14 mouse cellular contexts compared by ENCODE assay signal in genomic region chr5:106205724-106206123, GRCm38 (mm10).
DNase-seq lines count a peak whose midpoint lies in the region; ATAC-seq lines count a peak whose summit lies in the region.
"Had no signal": no experiment of that assay in that cellular context is flagged by ENCODE, and none has a peak within 500 bp of the region (broad histone marks: within the 10 kb centered on the region; RNA-seq: fewer than 3 reads in every experiment).

No protein-coding gene starts in this region.

- peak; percentile 51 for DNase-seq in embryo, embryonic 10 days (ENCODE audit: low spot score)
- no peak for DNase-seq in embryonic facial prominence, embryonic 14.5 days (ENCODE audit: low spot score)
- peak; percentile 37 for DNase-seq in limb, embryonic 11.5 days (ENCODE audit: low spot score)
- peak; percentile 60 for DNase-seq in neural tube, embryonic 11.5 days (ENCODE audit: low spot score)
- no peak for DNase-seq in frontal cortex, postnatal 14 days (ENCODE audit: low spot score in 2 of 2)
- DNase-seq in kidney, adult 9 months = no peak
- DNase-seq in frontal cortex, postnatal 36 days (ENCODE audit: low spot score in 2 of 2) = no peak
- DNase-seq: adrenal gland, postnatal 10 days; gastrocnemius, postnatal 10 days; lung, embryonic 14.5 days had no signal

- WGBS in embryonic facial prominence, embryonic 14.5 days = 26% methylated on average over 6 of the region's 6 CpGs
- 58% methylated on average over 6 of the region's 6 CpGs for WGBS in limb, embryonic 11.5 days
- 18% methylated on average over 6 of the region's 6 CpGs for WGBS in neural tube, embryonic 11.5 days
- WGBS in kidney, embryonic 14.5 days = 58% methylated on average over 6 of the region's 6 CpGs

- ATAC-seq in embryonic facial prominence, embryonic 14.5 days (ENCODE audit: low read depth) = no peak; the same call in 1 of the 2 replicates
- ATAC-seq in limb, embryonic 11.5 days (ENCODE audit: insufficient number of reproducible peaks, low FRiP score, low TSS enrichment, low read depth) = no peak
- ATAC-seq in neural tube, embryonic 11.5 days (ENCODE audit: insufficient read depth, low FRiP score, low TSS enrichment) = peak; percentile 48; the same call in 1 of the 2 replicates
- no peak for ATAC-seq in kidney, embryonic 14.5 days (ENCODE audit: low FRiP score, low TSS enrichment)
- ATAC-seq: CD4-positive, CD25-positive, alpha-beta regulatory T cell, adult 4 months had no signal

- no peaks in the 10 kb centered on the region for H3K27me3 ChIP-seq in embryonic facial prominence, embryonic 14.5 days (replicated peaks; ENCODE audit: control insufficient read depth, insufficient read depth, low read length)
- no peaks in the 10 kb centered on the region for H3K27me3 ChIP-seq in limb, embryonic 11.5 days (ENCODE audit: control insufficient read depth, insufficient read depth, low read length)
- no peaks in the 10 kb centered on the region for H3K27me3 ChIP-seq in neural tube, embryonic 11.5 days (ENCODE audit: control insufficient read depth, insufficient read depth, low read length)
- no peaks in the 10 kb centered on the region for H3K27me3 ChIP-seq in kidney, embryonic 14.5 days (ENCODE audit: control insufficient read depth, insufficient read depth, low read length)
- H3K27me3 ChIP-seq: megakaryocyte, embryonic 14.5 days had no signal

- H3K36me3 ChIP-seq in embryonic facial prominence, embryonic 14.5 days (ENCODE audit: control insufficient read depth, insufficient read depth, low read length) = no peaks in the 10 kb centered on the region
- H3K36me3 ChIP-seq in limb, embryonic 11.5 days (ENCODE audit: control insufficient read depth, insufficient read depth, low read length) = no peaks in the 10 kb centered on the region
- no peaks in the 10 kb centered on the region for H3K36me3 ChIP-seq in neural tube, embryonic 11.5 days (ENCODE audit: control insufficient read depth, insufficient read depth, low read length)
- H3K36me3 ChIP-seq in kidney, embryonic 14.5 days (ENCODE audit: control insufficient read depth, insufficient read depth, low read length) = no peaks in the 10 kb centered on the region
- H3K36me3 ChIP-seq: limb, embryonic 13.5 days had no signal

- H3K27ac ChIP-seq in embryonic facial prominence, embryonic 14.5 days (replicated peaks; ENCODE audit: low read depth, low read length) = no peak overlapping the region
- H3K27ac ChIP-seq in limb, embryonic 11.5 days (replicated peaks; ENCODE audit: low read depth, low read length) = no peak overlapping the region
- H3K27ac ChIP-seq in neural tube, embryonic 11.5 days (ENCODE audit: low read depth, low read length) = no peak overlapping the region
- no peak overlapping the region for H3K27ac ChIP-seq in kidney, embryonic 14.5 days (ENCODE audit: low read depth, low read length)
- H3K27ac ChIP-seq: limb, embryonic 13.5 days had no signal

- H3K4me1 ChIP-seq in embryonic facial prominence, embryonic 14.5 days (ENCODE audit: control insufficient read depth, insufficient read depth, low read length) = peaks cover 5% of the 10 kb centered on the region; the same call in 1 of the 2 replicates
- peaks cover 17% of the 10 kb centered on the region for H3K4me1 ChIP-seq in limb, embryonic 11.5 days (ENCODE audit: control insufficient read depth, insufficient read depth, low read length)
- H3K4me1 ChIP-seq in neural tube, embryonic 11.5 days (ENCODE audit: control insufficient read depth, insufficient read depth, low read length) = no peaks in the 10 kb centered on the region
- 0 out of 2 replicates have a peak, but pooled peaks cover 2% of the 10 kb centered on the region for H3K4me1 ChIP-seq in kidney, embryonic 14.5 days (ENCODE audit: control insufficient read depth, insufficient read depth, low read length)
- H3K4me1 ChIP-seq: megakaryocyte, embryonic 14.5 days had no signal

- peak overlapping the region; percentile 28; the same call in 1 of the 2 replicates for H3K4me2 ChIP-seq in embryonic facial prominence, embryonic 14.5 days (ENCODE audit: low read depth, low read length)
- no peak overlapping the region for H3K4me2 ChIP-seq in limb, embryonic 11.5 days (ENCODE audit: low read depth, severe bottlenecking)
- no peak overlapping the region for H3K4me2 ChIP-seq in neural tube, embryonic 11.5 days (ENCODE audit: low read depth)
- no peak overlapping the region for H3K4me2 ChIP-seq in kidney, embryonic 14.5 days (replicated peaks; ENCODE audit: low read depth, low read length)
- H3K4me2 ChIP-seq: limb, embryonic 13.5 days; lung, embryonic 14.5 days had no signal

- no peak overlapping the region for H3K4me3 ChIP-seq in embryonic facial prominence, embryonic 14.5 days (ENCODE audit: low read depth, low read length)
- no peak overlapping the region for H3K4me3 ChIP-seq in limb, embryonic 11.5 days (ENCODE audit: low read depth, low read length)
- H3K4me3 ChIP-seq in neural tube, embryonic 11.5 days (ENCODE audit: low read depth, low read length) = no peak overlapping the region
- no peak overlapping the region for H3K4me3 ChIP-seq in kidney, embryonic 14.5 days (ENCODE audit: low read length)
- H3K4me3 ChIP-seq: limb, embryonic 13.5 days; megakaryocyte, embryonic 14.5 days had no signal

- H3K9ac ChIP-seq in embryonic facial prominence, embryonic 14.5 days (ENCODE audit: low read depth, low read length) = no peak overlapping the region
- no peak overlapping the region for H3K9ac ChIP-seq in limb, embryonic 11.5 days (ENCODE audit: low read length)
- no peak overlapping the region for H3K9ac ChIP-seq in neural tube, embryonic 11.5 days (ENCODE audit: low read length)
- H3K9ac ChIP-seq in kidney, embryonic 14.5 days (ENCODE audit: low read depth, low read length) = no peak overlapping the region
- H3K9ac ChIP-seq: limb, embryonic 13.5 days; lung, embryonic 14.5 days had no signal

- H3K9me3 ChIP-seq in embryonic facial prominence, embryonic 14.5 days (ENCODE audit: control insufficient read depth, low read length) = no peaks in the 10 kb centered on the region
- no peaks in the 10 kb centered on the region for H3K9me3 ChIP-seq in limb, embryonic 11.5 days (ENCODE audit: control insufficient read depth, low read length)
- no peaks in the 10 kb centered on the region for H3K9me3 ChIP-seq in neural tube, embryonic 11.5 days (ENCODE audit: control insufficient read depth, low read length)
- no peaks in the 10 kb centered on the region for H3K9me3 ChIP-seq in kidney, embryonic 14.5 days (ENCODE audit: control insufficient read depth, low read length)
- H3K9me3 ChIP-seq: limb, embryonic 13.5 days; megakaryocyte, embryonic 14.5 days had no signal

Comparison
In these comparisons a context has a peak if more than half of its experiments do, and no peak if none do; other contexts are left out.
1. DNase-seq: peak in embryo, embryonic 10 days (single experiment), limb, embryonic 11.5 days (single experiment) and neural tube, embryonic 11.5 days (single experiment); none in embryonic facial prominence, embryonic 14.5 days (single experiment), frontal cortex, postnatal 14 days (0 of 2), kidney, adult 9 months (single experiment) and frontal cortex, postnatal 36 days (0 of 2).